Mouse (Mus musculus) frontal cortex, adult (tissue): ENCODE measurements at regions not wholly inside any gene's neighbourhood (a gene's known extent, or its start where the extent isn't known, plus 50 kb on each side); places are given as distances from the start of the nearest gene placed in this dataset.
"Not testable (repeated sequence)": the region's sequence is repeated elsewhere in the genome, so short reads cannot be mapped to it uniquely, and the experiment has no call there.

Experiments
- ATAC-seq: cut with Nextera tagmentation; 2 replicates; pipeline ENCODE4 v1.9.2; 2017; ENCODE audit warnings: mild to moderate bottlenecking, moderate library complexity, mixed read lengths; ENCODE audit not compliant: low TSS enrichment

GRCm38 (mm10) chr8:34305542-34306485, 194.3 kb upstream of the Gm10131 start:
- no peak for ATAC-seq

DNA sequence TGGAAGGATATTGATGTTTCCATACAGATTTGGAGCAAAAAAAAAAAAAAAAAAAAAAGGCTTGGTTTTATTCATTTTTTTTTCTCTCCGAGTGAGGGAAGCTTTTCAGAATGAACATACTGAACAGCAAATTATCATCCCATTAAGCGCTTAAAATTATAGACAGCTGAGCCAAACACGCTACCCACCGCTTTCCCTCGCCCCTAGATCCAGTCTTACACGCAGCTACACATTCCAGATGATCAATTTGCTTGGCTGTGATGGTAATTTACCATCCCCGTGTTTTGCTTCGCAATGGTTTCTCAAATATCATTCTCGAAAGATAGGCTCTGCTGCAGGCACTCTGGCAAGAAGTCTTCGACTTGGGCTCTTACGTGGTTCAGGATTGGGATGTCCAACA, 192.3 kb upstream of the Gm10131 start:
- ATAC-seq, result no peak

GRCm38 (mm10) chr8:34300331-34300903, 188.9 kb upstream of the Gm10131 start:
- ATAC-seq, result no peak

- no peak for ATAC-seq
Observed at GRCm38 (mm10) chr8:34294721-34295120, 183.2 kb upstream of the Gm10131 start.

- no peak for ATAC-seq
Observed at GRCm38 (mm10) chr8:34290670-34291069, 179.1 kb upstream of the Gm10131 start.

DNA sequence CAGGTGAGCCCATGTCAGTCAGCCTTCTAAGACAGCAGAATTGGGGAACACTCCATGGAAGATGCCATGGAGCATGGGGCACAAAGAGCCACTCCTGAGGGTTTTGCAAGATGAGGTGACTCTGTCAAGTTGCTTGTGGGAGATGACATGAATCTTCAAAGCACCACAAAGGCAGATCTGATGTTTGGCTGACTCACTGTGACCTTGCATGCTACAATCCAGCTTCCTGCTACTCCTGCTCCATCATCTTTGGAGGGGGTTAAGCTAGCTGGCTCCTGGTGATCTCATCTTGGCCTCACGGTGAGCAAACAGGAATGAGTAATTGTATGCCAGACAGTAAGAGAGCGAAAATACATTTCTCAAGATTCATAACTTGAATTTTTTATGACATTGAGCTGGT, 176.3 kb upstream of the Gm10131 start:
- no peak for ATAC-seq

- peak; percentile 93 for ATAC-seq
Observed at GRCm38 (mm10) chr8:34284576-34284975, 173.0 kb upstream of the Gm10131 start.

GRCm38 (mm10) chr8:34280433-34280832, 168.9 kb upstream of the Gm10131 start:
- no peak for ATAC-seq

- no peak for ATAC-seq
Observed at GRCm38 (mm10) chr8:34275977-34276660, 164.6 kb upstream of the Gm10131 start.

- ATAC-seq, result not testable (repeated sequence)
Observed at GRCm38 (mm10) chr8:34274796-34275195, 163.3 kb upstream of the Gm10131 start.

GRCm38 (mm10) chr8:34274171-34274570, 162.6 kb upstream of the Gm10131 start:
- ATAC-seq, result no peak

- ATAC-seq, result no peak
Observed at GRCm38 (mm10) chr8:34269848-34270247, 158.3 kb upstream of the Gm10131 start.

DNA sequence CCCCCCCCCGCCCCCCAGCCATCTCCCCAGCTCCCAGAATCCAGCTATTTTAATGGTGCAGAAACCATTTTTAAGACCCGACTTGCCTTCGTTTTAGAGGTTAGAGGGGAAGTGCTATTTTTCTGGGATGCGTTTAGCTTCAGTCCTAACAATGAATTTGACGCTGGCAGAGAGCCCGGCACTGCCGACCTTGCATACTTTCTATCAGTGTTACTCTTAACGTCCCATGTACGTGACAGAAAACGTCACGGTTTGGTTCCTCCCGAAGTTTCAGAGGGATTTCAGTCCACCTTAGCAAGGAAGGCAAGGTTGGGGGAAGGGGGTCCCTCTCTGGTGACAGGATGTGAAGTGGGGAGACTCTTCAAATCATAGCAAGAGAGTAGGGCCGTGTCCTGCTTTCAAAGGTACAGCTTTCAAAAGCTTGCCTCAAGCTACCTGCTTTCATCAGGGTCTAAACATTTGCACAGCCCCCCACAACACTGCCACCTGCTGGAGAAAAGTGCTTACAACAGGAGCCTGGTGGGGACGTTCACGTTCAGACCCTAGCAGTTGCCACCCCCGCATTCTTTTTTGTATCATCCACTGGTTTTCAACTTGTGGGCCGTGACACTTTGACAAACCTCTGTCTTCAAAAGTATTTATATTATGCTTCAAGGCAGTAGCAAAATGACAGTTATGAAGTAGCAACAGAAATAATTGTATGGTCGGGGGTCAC, 157.4 kb upstream of the Gm10131 start:
- no peak for ATAC-seq

DNA sequence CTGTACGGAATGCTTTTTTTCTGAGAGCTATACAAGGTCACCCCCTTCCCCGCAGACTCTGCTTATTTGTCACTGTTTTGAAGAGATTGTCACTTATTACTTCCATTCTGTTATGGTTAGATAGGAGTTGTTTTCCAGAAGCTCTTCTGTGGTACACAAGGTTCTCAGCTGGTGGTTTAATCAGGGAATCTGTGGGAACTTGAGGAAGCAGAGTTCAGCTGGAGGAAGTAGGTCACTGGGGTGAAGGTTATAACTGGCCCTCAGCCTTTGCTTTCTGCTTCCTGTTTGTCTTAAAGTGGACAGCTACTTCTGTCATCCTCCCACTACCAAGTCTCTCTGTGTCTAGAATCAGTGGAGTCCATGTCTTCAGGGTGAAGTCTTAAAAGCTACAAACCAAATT, 143.4 kb upstream of the Gm10131 start:
- no peak for ATAC-seq

GRCm38 (mm10) chr8:34251934-34252333, 140.4 kb upstream of the Gm10131 start:
- ATAC-seq, result peak; percentile 96

- peak; percentile 90 for ATAC-seq
Observed at GRCm38 (mm10) chr8:34239346-34239900, 127.9 kb upstream of the Gm10131 start.

DNA sequence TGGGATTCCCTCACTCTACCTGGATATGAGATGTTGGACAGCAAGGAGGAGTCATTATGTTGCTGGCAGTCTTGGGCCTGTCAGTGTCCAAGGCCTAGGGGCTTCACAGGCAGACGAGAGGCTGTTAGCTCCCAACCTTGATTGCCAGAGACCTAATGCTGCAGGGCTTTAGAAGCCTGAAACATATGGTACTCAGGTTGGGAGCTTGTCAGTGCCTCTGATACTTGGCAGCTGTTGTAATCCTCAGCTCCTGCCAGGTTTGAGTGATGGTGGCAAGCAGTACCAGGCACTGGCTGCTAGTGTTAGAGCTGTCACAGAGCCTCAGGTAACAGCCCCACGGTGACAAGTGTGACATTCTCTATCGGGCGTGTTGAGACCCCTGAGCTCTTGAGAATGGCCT, 122.2 kb upstream of the Gm10131 start:
- peak; percentile 31; the same call in 1 of the 2 replicates for ATAC-seq

GRCm38 (mm10) chr8:34229477-34229876, 117.9 kb upstream of the Gm10131 start:
- no peak for ATAC-seq

GRCm38 (mm10) chr8:34225011-34225890, 113.7 kb upstream of the Gm10131 start:
- ATAC-seq, result no peak

GRCm38 (mm10) chr8:34222187-34222586, 110.7 kb upstream of the Gm10131 start:
- ATAC-seq, result peak; percentile 57
